Mouse (Mus musculus) forelimb bud, embryonic 11.5 days (tissue): Measurements from ENCODE around the gene Cep170b.

ENCODE experiments used
- DNase-seq: peaks from one replicate; pipeline ENCODE4 v3.0.0-alpha.2; 2012; ENCODE audit warnings: low read depth, low spot score

The Cep170b gene

DNA sequence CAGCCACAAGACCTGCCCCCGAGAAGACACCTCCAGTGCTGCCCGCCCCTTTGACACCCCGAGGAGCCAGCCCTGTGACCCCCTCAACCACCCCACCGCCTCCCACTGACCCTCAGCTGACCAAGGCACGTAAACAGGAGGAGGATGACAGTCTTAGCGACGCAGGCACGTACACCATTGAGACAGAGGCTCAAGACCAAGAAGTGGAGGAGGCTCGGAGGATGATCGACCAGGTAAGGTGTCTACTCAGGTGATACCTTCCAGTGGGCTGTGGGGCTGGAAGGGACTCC lies 16.3 kb downstream of the Cep170b start:
- no peak for DNase-seq

DNA sequence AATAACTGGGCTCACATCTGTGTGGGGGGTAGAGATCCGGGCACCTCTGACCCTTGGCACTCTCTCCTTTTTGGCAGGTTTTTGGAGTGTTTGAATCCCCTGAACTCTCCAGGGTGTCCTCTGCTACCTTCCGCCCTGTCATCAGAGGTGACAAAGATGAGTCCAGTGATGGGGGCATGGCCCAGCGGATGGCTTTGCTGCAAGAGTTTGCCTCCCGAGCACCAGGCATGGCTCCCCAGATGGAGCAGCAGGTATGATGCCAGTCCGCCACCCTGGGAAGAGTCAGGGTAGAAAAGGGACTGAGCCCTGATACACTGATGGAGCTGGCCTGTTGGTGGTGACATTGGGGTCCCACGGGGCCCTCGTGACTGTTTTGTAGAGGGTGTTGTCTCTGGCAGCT lies 16.8 kb downstream of the Cep170b start:
- no peak for DNase-seq

GRCm38 (mm10) chr12:112737761-112738160 lies 17.5 kb downstream of the Cep170b start:
- DNase-seq: no peak

DNA sequence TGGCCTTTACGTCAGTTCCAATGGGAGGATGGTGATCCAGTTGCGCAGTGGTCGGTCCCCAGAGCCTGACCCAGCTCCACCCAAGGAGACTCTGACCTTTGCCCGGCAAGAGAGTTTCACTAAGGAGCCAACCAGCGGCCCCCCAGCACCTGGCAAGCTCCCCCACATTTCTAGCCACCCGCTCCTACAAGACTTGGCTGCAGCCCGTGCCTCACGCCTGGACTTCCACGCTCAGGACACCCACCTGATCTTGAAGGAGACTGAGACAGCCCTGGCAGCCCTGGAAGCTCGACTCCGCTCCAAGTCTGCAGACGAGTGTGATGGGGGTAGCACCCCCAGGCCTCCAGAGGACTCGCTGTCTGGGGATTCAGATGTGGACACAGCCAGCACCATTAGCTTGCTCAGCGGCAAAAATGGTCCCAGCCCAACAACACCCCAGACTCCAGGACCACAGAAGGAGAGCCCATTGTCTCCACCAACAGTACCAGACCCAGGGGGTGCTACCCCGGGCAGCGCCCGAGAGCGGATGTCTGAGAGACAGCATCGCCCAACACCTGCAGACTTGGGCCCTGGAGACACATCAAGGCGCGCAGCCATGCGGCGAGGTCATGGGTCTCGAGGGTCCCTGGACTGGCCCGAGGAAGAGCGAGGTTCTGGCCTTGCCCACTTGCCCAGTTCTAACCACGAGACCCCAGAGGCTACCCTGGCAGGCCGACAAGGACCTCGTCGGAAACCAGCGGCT lies 18.2 kb downstream of the Cep170b start:
- DNase-seq: no peak

- DNase-seq: no peak
These were observed 18.8 kb downstream of the Cep170b start for GRCm38 (mm10) chr12:112739023-112739568.

- DNase-seq: no peak
These were observed 22.5 kb downstream of the Cep170b start for GRCm38 (mm10) chr12:112742768-112743167.

DNA sequence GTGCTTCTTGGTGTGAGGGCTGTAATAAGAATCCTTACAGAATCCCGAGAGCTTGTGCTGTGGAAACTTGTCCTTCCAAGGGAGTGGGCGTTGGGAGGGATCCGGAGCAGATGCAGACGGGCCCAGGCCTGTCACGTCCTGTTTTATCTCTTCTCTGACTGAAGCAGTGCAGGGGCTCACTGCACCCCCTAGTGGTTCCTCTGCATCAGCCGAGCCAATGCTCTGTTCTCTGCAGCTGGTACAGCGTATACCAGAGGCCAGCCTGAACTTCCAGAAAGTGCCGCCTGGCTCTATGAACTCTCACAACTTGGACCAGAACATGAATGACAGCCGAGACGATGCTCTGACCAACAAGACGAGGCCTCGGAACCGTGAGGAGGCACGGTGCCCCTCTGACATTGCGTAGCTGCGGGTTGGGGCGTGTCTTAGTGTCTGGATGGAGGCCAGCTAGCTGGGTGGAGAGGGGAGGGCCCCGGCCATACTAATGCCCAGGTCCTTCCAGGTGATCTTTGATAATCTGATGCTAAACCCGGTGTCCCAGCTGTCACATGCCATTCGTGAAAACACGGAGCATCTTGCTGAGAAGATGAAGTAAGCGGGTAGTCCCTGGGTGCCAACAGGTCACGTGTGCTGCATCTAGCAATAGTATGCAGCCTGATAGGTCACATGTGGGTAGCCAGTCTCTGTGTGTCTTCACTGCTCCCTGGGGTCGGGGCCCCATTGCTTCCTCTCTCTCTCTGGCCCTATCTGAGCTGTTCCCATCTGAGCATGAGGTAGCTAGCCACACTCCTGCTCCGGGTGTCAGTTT lies 23.1 kb downstream of the Cep170b start:
- DNase-seq: peak; percentile 71

DNA sequence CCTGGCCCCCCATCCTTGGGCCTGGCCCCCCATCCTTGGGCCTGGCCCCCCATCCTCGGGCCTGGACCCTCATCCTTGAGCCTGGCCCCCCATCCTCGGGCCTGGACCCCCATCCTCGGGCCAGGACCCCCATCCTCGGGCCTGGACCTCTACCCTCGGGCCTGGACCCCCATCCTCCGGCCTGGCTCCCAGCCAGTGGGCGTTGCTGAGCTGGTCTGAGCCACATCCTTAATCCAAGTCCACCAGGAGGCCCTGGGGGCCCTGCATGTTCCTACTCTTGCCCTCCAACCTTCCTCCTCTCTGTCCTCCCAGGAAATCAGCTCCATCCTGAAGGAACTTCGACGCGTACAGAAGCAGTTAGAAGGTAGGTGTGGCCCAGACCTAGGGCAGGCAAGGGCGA lies 24.0 kb downstream of the Cep170b start:
- no peak for DNase-seq

GRCm38 (mm10) chr12:112744891-112745580 lies 24.8 kb downstream of the Cep170b start:
- DNase-seq: no peak

GRCm38 (mm10) chr12:112745716-112746115 lies 25.5 kb downstream of the Cep170b start:
- DNase-seq: no peak

DNA sequence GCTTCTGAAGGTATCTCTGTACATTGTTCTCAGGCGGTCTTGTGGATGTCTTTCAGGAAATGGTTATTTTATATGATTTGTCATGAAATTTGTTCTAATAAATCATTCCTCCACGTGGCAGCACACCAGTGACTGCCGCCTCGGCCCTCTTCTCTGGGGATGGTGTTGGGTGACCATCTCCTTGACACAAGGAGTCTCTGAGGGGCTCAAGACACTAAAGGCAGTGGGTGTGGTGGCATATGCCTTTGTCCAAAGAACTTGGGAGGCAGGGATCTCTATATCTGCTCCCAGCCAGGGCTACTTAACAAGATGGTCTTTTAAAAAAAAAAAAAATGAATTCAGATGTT lies 26.2 kb downstream of the Cep170b start:
- DNase-seq: no peak

- peak; percentile 79 for DNase-seq
These were observed 26.8 kb downstream of the Cep170b start for GRCm38 (mm10) chr12:112746808-112747605.

GRCm38 (mm10) chr12:112747606-112747970 lies 27.3 kb downstream of the Cep170b start:
- DNase-seq: no peak

DNA sequence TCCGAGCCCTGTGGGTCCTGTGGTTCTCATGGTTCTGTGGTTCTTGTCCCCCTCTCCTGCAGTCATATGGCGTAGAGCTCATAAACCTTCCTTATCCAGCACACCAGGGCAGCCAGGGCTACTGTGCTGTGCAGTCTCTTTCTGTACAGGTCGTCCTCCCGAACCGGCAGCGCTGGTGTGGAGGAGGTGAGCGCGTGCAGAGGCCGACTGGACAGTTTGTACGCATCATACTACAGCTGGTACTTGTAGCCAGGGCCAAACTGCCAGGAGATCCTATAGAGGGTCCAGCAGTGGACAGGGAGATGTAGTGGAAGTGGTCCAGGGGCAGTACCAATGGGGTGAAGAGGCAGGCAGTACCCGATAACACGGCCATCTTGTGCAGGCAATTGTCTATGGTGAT lies 30.7 kb downstream of the Cep170b start:
- no peak for DNase-seq

DNA sequence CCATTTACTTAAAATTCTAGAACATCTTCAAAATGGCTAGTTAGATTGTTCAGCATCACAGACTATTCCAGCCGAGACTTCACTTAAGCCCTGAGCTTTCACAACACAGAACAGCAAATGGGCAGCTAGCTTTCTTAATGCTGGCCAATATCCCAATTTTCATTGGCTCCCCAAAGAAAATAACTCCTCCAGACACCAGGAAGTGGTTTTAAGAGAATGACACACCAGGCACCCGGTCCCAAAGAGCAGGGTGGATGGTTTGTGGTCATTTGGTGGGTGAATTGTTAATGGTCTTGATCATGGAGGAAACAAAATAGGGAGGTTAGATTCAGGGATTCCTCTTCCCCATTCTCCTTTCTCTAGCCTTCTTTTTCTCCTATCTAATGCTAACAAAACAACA lies 32.1 kb downstream of the Cep170b start:
- no peak for DNase-seq

- DNase-seq: no peak
These were observed 35.6 kb downstream of the Cep170b start for GRCm38 (mm10) chr12:112755900-112756299.

DNA sequence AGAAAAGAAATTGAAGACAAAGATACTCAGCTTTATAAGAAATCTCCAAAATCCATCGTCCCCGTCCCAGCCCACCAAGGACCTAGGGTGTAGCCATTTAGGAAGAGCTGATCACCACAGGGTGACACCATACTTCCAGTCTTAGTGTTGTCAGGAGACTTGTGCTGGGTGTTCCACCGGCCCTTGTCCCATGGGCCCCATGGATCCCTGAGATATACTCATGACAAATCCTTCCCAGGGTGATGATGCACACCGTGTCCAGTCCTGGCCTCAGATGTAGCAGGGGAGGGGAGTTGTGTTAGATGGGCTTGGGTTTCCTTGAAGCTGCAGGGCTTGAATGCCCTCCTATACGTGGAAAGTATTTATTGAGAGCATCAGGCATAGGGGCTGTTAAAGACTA lies 37.6 kb downstream of the Cep170b start:
- no peak for DNase-seq

GRCm38 (mm10) chr12:112759471-112759870 lies 39.2 kb downstream of the Cep170b start:
- DNase-seq: no peak

GRCm38 (mm10) chr12:112760154-112760926 lies 40.1 kb downstream of the Cep170b start, which contains the start of gene Pld4:
Gene Pld4, plus strand, starts transcription at chr12:112760655.
- no peak for DNase-seq

GRCm38 (mm10) chr12:112761411-112761810 lies 41.2 kb downstream of the Cep170b start:
- no peak for DNase-seq

- no peak for DNase-seq
These were observed 41.8 kb downstream of the Cep170b start for GRCm38 (mm10) chr12:112762018-112762417.
